Mouse (Mus musculus) G1E (cell line): Measurements from ENCODE around the gene Psd.

Source experiments
- CTCF ChIP-seq: IDR thresholded peaks from 2 replicates; pipeline ENCODE4 v1.5.1; 2012; ENCODE audit warnings: low read depth, low read length, inconsistent platforms, mixed read lengths
- GATA1 ChIP-seq: IDR thresholded peaks from 2 replicates; pipeline ENCODE4 v1.6.1; 2012; ENCODE audit warnings: borderline replicate concordance, low read length, inconsistent platforms, mixed read lengths
- TAL1 ChIP-seq: conservative IDR thresholded peaks from 2 replicates; pipeline ENCODE4 v1.6.1; 2012; ENCODE audit warnings: low read depth, low read length, inconsistent platforms, mixed read lengths

DNA sequence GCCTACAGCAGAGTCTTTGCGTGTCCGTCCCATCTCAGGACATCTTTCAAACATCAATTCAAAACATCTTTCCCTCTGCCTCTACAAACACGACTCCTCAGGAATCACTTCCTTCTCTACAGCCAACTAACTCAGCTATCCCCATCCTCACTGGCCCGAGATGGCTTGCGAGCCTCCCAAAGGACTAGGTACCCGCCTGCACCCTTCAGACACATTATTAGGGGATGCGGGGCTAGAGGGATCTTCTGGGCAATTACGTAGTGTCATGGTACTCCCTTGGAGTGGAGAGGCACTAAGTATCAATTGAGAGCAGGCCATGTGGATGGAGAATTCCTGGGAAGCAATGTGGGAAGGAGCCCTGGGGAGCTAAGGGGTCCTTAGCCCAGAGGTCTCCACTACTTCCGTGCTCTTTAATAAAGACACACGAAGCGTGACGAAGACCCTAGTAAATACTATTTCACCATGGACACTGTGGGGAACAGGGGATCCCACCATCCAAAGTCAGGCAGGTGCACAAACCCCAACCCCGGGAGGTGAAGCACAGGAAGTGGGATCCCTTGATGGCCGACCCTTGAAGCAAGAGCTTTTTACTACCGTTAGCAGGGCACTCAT is 10.9 kb upstream of the Psd start:
- no peak for TF ChIP-seq CTCF
- TF ChIP-seq GATA1 = no peak
- no peak for TF ChIP-seq TAL1
